Mouse (Mus musculus) cerebellum, postnatal 10 days (tissue): ENCODE data around the gene Inpp5a.

Experiments used
- DNase-seq, 2 experiments: peaks; one replicate each; pipeline ENCODE4 v3.0.0; 2021; ENCODE audit warnings: mixed read lengths in 2 of 2

Inpp5a gene

GRCm38 (mm10) chr7:139377381-139377780 is 11.5 kb upstream of the Inpp5a start:
- DNase-seq, result no peak

GRCm38 (mm10) chr7:139378355-139378754 is 10.6 kb upstream of the Inpp5a start:
- no peak for DNase-seq

- no peak for DNase-seq
These were observed 9.2 kb upstream of the Inpp5a start for GRCm38 (mm10) chr7:139379745-139380144.

- no peak for DNase-seq
These were observed 8.7 kb upstream of the Inpp5a start for GRCm38 (mm10) chr7:139380225-139380624.

- no peak for DNase-seq
These were observed 7.0 kb upstream of the Inpp5a start for GRCm38 (mm10) chr7:139381877-139382276.

GRCm38 (mm10) chr7:139382796-139383195 is 6.1 kb upstream of the Inpp5a start:
- no peak for DNase-seq

GRCm38 (mm10) chr7:139384500-139384899 is 4.4 kb upstream of the Inpp5a start:
- DNase-seq, result no peak

GRCm38 (mm10) chr7:139384916-139385530 is 3.9 kb upstream of the Inpp5a start:
- DNase-seq, result peak; percentile 74

- DNase-seq, result no peak
These were observed 1.8 kb upstream of the Inpp5a start for GRCm38 (mm10) chr7:139386933-139387690.

- no peak for DNase-seq
These were observed 814 bp upstream of the Inpp5a start for GRCm38 (mm10) chr7:139387921-139388669.

- DNase-seq, result peak in 1 of 2 experiments; percentile 77
These were observed 378 bp downstream of the Inpp5a start for GRCm38 (mm10) chr7:139389213-139389761.

- peak; percentile 66 for DNase-seq
These were observed 1.5 kb downstream of the Inpp5a start for GRCm38 (mm10) chr7:139390380-139390779.

GRCm38 (mm10) chr7:139390926-139391325 is 2.0 kb downstream of the Inpp5a start:
- no peak for DNase-seq

GRCm38 (mm10) chr7:139391691-139392090 is 2.8 kb downstream of the Inpp5a start:
- DNase-seq, result no peak

- no peak for DNase-seq
These were observed 3.2 kb downstream of the Inpp5a start for GRCm38 (mm10) chr7:139392106-139392505.

- DNase-seq, result no peak
These were observed 3.9 kb downstream of the Inpp5a start for GRCm38 (mm10) chr7:139392691-139393235.

GRCm38 (mm10) chr7:139397521-139397920 is 8.6 kb downstream of the Inpp5a start:
- peak; percentile 83 to 86 for DNase-seq

- peak; percentile 79 to 81 for DNase-seq
These were observed 9.2 kb downstream of the Inpp5a start for GRCm38 (mm10) chr7:139398111-139398510.

- DNase-seq, result peak in 1 of 2 experiments; percentile 45
These were observed 9.7 kb downstream of the Inpp5a start for GRCm38 (mm10) chr7:139398530-139399021.

- no peak for DNase-seq
These were observed 10.7 kb downstream of the Inpp5a start for GRCm38 (mm10) chr7:139399572-139399971.

- DNase-seq, result no peak
These were observed 11.2 kb downstream of the Inpp5a start for GRCm38 (mm10) chr7:139399977-139400685.

GRCm38 (mm10) chr7:139400926-139401325 is 12.0 kb downstream of the Inpp5a start:
- no peak for DNase-seq
